Mouse (Mus musculus): ENCODE measurements around the gene Arpp19.

GRCm38 (mm10) chr9:75035944-75036343 is 1.5 kb upstream of the Arpp19 start:
- TF ChIP-seq CTCF (IDR thresholded peaks at IDR 0.05; ENCODE audit: low read depth): no peak
- no peak for TF ChIP-seq EP300 (IDR thresholded peaks at IDR 0.05; ENCODE audit: low read depth)

All from liver, embryonic 14.5 days (tissue).